Mouse (Mus musculus) kidney, adult 10 weeks (tissue): ENCODE measurements around the gene Dyrk2. TPM values are rescaled to one million over a fixed set of nuclear protein-coding genes. Genes with fewer than 3 reads are reported as not detected.

Experiments used
- polyA plus RNA-seq: library from polyadenylated mRNA; stranded (reverse); fragments of 350-450 nt; fragmentation: Illumina TruSeq; extraction: RNeasy Lipid Tissue Mini Kit (QIAGEN cat#74804); gene quantifications from one replicate; pipeline ENCODE4 v1.2.3, GENCODE M21; 2014; ENCODE audit warnings: low read depth, low replicate concordance

The Dyrk2 gene
- polyA plus RNA-seq: 47.7 TPM

GRCm38 (mm10) chr10:118870201-118870980, at the start of gene Dyrk2:
Dyrk2 (minus strand) TSS chr10:118870209.

